Mouse (Mus musculus) heart, postnatal 0 days (tissue): Measurements from ENCODE around the gene Abhd17c.

Experiments
- CTCF ChIP-seq: IDR thresholded peaks from 2 replicates; pipeline ENCODE4 v1.5.1; 2016; ENCODE audit warnings: antibody characterized with exemption, control low read depth, low read depth
- EP300 ChIP-seq: IDR thresholded peaks from 2 replicates; pipeline ENCODE4 v1.6.1; 2016; ENCODE audit warnings: antibody characterized with exemption, low read depth

DNA sequence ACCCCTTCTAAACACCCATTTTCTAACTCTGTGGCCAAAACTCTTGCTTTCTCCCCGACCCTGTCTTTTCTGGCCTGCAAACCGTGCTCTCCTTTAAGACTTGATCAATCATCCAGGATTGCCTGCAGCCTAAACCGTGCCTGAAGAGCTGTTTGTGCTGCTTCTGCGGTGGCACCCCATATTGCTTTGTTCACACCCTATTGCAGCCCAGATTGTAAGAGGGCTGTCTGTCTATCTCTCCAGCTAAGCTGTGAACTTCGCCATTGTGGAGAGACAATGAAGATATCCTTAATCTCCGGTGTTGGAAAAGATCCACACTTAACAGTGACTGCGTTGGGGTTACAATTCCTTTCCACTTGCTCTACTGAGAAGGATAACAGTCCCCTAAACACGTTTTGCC lies 77.4 kb downstream of the Abhd17c start:
- no peak for TF ChIP-seq CTCF
- TF ChIP-seq EP300: no peak
